Mouse (Mus musculus) frontal cortex, postnatal 25 days (tissue): ENCODE data around the gene Alg6.

ENCODE experiments used
- DNase-seq, 2 experiments: peaks; one replicate each; pipeline ENCODE4 v3.0.0; 2022; ENCODE audit warnings: low spot score in 2 of 2

Alg6 gene

DNA sequence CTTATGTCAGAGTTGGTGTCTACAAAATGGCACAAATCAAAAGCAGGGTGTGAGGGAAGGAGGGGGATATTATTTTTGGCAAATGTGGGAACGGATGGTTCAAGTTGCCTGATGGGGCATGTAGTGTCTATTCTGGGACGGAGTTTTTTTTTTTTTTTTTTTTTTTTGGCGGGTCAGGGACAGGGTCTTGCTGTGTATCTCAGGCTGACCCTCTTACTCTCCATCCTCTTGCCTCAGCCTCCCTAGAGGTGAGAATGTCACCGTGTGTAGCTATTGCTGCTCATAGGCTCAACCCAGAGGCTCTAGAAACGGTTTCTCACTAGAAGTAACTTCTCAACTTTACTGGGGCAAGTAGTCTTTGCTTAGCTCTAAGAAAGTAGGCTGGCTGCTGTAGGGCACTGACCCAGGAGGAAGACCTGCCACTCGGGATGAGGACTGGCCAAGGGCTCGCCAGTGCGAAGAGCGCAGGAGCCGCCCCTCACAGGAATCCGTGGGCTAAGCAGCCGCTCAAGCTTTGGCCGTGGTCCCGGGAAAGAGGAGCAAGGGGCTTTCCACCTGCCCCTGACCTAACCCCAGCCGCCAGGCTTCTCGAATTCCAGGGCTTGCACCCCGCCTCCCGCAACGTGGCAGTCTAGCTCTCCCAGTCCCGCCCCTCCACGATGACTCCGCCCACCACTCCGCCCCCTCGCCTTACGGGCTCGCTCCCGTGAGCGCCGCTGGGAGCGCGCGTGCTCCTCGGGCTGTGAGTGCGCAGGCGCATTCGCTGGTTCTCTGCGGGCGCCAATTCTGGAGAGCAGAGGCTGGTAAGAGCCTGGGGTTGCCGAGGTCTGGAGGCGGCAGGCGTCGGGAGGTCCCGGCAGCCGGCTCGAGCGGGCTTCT, at the start of gene Alg6:
Gene Alg6 (plus strand): TSS at position 761 of the 879 bp plus-strand sequence.
- peak; percentile 91 to 96 for DNase-seq

DNA sequence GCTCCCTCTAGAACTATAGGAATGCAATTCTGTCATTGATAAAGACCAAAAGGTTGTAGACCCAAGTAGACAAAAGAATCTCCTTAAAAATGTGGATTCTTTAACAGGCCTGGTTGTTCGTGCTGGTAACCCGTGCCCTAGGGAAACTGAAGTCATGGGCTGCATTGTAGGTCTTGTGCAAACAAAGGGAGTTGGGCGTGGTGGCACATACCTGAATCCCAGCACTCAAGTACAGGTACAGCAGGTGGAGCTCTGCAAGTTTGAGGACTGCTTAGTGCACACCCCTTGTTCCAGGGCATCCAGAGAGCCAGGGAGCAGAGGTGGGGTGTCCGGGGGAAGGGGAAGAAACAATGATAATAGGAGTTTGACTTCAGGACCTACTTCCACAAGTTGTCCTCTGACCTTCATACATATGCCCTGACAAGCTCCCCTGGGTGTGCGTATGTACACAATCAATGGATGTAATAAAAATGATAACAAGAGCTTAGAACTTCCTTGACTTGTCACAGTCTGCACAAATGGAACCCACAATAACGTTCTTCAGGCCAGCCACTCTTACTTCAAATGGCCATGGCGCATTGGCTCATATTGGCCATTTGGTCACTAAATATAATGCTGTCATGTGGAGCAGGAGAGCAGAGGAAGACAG, 45.1 kb upstream of the Alg6 start:
- no peak for DNase-seq

DNA sequence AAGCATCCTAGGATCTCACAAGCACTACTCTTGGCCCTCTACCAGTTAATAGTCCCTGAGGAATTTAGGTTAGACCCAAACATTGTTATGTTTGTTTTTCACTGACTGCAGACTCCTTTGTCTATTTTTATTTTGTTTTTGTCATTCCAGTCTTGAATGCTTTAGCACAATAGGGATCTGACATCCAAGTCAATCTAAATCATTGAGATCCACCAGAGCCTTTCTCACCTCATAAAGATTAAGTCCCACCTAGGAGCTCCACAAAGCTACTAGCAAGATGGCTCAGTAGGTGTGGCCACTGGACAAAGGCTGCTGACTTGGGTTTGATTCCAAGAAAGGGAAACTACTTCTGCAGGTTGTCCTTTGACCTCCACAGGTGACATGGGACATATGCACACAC, 40.3 kb upstream of the Alg6 start:
- DNase-seq: no peak

DNA sequence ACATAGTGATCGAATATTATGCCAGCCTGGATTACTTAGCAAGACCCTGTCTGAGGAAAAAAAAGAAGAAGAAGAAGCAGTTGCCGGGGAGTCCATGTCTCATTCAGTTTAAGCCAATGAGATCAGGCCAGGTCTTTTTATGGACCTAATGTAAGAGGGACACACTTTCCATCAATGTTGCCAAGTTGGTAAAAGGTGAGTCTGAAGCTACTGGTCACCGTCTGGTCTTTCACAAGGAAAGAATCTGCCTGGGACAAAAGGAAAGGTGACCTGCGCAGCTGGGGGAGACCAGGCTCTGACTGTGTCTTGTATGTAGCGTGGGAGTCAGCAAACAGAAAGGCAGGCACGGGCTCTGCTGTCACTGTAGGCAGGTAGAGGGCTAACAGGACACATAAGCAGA, 31.5 kb upstream of the Alg6 start:
- DNase-seq: no peak

DNA sequence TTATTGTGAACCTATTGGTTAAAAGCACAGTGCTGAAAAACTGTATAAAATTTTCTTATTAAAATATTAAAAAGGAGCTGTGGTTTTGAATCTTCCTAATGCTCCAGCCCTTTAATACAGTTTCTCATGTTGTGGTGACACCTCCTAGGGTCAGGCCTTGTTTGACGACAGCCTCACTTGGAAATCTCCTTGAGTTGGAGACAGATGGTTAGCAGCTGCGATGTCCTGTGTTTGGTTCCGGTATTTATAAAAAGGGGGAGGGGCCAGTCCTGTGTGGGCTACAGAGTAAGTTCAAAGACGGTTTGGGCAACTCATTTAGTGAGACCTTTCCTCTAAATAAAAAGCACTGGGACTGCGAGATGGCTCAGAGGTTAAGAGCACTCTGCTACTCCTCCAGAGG, 29.2 kb upstream of the Alg6 start:
- no peak for DNase-seq

DNA sequence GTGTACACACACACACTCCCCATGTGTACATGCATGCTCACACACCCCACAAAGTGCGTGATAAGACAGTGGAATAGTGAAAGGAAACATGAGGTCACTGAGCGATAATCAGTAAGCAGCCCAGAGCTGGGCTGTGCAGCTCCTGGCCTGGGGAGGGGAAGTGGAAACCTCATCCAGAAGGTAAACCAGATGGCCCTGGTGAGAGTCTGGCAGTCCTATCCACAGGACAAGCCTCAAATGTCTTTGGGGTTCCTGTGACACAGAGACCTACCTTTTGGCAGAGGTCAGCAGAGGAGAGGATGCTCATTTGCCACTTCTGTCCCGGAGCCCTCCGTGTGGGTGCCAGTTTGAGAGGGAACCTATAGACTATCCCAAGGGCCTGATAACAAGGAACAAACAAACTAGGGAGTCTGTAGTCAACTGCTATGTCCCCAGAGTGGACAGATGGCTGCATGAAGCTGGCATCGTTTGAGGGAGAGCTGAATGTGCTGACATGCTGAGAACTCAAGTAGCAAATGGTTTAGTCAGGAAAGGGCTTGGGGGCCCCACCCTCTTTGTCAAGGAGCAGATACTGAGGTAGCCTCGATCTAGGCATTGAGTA, 2.8 kb upstream of the Alg6 start:
- DNase-seq: no peak

DNA sequence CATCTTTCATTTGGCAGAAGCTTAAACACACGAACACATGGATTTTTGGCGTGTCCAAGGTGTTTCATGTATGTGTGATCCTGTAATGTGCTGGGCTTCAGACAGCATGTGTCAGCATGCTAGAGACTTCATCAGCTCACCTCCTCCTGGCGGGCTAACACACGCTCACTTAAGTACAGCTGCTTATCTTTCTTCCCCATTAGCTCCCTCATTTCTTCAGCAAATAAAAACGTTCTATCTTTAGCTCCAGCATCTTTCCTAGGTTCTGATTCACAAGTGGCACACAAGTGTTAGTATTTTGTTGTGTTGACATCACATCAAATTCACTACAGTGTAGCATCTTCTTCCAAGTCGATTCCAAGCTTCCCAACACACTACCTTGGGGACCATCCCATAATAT, 1.5 kb upstream of the Alg6 start:
- DNase-seq: no peak

DNA sequence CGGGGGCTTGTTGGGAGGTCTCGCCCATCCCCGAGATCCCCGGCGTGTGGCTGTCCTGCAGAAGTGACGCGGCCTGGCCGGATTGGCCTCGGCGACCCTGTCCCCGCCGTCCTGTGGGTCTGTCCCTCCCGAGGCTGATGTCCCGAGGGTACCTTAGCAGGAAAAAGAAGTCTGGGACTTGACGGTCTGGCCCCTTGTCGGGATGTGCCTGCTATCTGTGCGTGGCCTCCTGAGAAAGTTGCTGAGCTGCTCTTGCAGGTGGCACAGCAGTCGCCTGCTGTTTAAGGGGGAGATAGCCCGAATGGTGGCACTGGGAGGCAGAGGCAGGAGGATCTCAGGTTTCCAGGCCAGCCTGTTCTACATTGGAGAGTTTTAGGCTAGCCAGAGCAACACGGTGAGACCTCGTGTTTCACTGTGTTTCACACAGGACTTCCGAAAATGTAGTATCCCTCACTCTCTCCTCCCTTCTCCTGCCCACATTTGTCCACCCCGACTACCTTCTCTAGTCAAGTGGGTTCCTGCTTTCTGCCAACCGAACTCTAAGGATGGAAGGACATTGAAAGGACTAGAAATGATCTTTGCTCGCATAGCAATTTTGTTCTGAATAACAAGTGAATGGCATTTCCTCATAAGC, 436 bp downstream of the Alg6 start:
- peak in 1 of 2 experiments; percentile 5 for DNase-seq

DNA sequence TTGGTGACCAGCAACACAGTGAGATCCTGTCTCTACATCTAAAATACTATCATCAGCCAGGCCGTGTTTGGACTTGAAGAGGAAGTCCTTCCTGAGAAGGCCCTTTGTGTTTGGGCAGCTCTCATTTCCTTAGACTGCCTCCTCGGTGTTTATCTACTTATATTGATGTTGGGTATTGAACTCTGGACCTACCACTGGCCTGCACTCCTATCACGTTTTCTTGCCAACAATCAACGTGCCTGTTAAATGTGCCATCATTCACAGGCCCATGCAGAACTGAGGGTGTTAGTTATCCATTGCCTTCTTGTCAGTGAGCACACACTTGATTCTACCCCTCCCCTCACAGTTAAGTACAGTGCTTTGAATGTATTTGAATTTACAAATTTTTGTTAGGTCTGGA, 2.4 kb downstream of the Alg6 start:
- DNase-seq: no peak

DNA sequence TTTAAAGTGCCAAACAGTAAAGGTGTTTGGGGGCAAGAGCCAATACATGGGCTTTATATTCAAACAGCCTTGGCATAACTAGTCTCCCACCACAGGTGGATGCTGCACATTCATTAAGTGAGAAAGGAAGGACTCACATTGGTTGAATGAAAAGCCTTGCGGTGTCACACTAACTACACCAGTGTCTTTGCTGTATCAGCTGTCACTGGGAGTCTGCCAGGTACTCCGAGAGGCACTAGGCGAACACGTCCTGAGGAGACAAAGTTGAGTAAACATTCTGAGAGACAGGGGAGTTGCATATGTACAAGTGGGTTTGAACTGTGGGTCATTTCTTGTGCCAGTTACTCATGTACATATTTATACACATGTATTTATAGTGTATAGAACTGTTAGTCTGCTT, 8.9 kb downstream of the Alg6 start:
- no peak for DNase-seq

DNA sequence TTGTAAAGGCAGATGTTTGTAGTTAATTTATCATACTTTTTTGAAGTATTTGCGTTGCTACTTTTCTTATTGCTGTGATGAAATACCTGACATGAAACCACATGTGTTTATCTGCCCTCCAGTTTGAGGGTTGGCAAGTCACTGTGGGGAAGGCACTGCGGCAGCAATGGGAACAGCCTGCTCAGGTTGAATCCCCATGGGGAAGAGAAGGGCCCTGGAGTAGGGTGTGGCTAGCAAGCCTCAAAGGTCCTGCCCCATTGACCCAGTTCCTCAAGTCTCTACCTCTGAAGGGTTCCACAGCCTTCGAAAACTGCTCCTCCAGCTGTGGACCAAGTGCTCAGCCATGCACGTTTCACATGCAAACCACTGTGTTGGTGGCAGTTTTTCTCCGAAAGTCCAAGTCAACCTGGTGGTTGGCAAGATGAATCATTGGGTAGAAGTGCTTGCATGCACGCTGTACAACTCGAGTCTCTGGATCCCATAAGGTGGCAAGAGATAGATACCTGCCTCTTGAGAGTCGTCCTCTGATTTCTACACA, 10.5 kb downstream of the Alg6 start:
- DNase-seq: no peak

DNA sequence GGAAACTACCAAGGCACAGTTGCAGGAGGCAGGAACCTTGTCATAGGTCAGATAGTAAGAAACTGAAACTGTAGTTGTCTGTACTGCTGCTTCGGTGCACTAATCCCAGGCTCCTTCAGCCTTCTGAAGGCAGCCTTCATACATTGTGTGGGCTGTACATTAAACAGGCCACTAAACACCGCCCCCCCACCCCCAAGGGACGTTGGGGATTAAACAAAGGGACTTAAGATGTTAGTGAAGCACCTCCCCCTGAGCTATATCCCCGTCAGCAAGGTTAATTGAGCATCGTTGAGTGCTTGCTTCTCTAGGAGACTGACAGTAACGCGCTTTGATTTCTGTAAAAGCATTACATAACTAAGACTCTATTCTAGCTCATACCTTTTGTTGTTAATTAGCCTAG, 24.4 kb downstream of the Alg6 start:
- DNase-seq: no peak

DNA sequence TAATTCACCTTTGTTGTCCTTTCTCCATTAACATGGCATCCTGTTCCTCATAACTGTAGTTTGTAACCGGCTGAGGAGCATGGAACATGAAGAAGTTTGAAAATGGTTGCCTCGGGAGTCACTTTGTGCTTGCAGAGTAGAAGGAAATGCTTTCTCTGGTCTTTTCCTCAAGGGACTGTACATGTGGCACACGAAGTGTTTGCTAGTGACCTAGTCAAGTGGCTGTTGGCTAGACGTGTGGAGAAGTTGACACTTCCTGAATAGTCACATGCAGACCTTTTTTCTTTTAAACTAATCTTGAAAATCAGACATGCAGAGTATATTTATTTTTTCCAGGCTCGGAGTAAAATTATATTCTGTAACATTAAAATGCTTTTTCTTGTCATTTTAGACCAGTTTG, 37.0 kb downstream of the Alg6 start:
- DNase-seq: no peak

DNA sequence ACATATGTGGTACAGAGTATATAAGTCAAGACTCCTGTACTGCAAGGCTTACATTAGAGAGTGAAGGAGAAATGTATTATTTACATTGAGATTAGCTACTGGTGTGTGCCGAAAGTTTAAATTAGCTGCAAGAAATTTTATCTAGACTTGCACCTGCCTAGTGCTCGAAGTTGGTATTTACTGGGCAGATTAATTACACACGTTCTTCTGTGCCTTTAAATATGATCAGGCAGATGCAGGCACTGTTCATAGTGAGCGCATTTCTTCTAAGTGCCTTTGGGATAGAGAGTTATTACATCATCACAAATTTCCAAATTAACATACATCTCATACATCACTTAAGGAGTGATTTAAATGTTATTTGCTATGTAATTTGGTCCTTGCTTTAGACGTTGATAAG, 50.8 kb downstream of the Alg6 start:
- DNase-seq: no peak

DNA sequence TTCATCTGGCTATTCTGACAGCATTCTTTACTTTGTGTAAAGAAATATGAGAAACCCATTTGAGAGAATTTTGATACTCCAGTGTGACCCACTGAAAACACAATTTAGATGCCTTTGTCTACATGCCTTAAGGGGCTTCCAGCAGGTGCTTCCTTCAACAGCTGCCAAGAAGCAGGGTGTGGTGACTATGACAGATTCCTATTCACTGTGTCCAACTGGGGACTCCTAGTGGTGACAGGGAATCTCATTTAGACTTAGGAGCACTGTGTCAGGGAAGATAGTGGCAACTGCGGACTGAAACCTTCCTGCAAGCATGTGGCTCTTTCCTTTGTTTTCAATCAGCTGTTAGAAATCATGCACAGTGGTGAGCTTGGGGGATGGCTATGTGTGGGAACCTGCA, 51.3 kb downstream of the Alg6 start:
- DNase-seq: no peak

DNA sequence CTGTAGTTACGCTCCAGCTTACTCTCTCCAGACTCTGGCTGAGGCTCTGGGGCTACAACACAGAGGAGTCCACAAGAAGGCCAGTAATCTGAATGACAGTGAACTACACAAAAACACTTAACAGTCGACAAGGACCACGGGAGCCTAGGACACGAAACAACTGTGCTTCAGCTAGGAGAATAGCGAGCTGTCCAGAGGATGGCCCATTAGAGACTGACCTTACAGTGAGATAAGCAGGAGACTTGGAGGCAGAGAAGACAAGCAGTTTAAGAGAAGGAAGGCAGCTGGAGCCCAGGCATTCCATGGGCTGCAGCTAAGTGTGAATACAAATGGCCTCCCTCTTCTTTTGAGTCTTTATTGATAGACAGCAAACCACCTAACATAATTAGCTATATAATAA, 55.1 kb downstream of the Alg6 start:
- DNase-seq: no peak

DNA sequence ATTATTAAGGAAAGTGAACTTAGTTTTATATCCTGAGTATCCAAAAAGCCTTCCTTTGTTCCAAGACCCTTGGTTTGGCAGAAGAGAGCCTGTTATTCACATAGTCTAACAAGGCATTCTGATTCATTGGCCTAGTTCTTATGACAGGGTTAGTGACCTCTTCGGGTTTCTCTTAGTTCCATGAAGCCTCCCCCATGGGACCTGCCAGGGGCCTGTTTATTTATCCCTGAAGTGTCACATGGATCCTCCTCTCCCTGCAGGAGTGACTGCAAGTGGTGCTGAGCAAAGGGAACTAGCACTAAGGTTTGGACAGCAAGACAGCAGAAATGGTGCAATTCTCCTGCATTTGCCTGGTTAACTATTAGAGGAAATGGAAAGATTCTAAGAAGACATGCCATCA, 57.6 kb downstream of the Alg6 start:
- DNase-seq: no peak

DNA sequence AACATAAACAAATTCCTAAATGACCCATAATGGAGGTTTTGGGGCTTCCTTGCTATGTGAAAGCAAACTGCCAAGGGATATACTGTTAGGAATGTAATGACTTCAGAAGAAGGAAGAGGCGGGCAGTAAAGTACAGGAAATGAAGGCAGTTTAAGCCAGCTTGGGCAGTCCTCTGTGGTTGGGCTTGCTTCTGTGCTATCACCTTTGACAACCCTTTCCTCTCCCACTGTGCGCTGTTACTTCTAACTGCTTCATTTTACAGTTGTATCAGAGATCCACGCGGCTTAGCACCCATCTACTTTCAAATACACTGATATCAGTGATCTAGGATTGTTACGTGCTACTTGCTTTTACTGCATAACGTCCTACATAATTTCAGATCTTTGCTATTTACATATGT, 76.9 kb downstream of the Alg6 start:
- DNase-seq: no peak
